In the genomic region with DNA sequence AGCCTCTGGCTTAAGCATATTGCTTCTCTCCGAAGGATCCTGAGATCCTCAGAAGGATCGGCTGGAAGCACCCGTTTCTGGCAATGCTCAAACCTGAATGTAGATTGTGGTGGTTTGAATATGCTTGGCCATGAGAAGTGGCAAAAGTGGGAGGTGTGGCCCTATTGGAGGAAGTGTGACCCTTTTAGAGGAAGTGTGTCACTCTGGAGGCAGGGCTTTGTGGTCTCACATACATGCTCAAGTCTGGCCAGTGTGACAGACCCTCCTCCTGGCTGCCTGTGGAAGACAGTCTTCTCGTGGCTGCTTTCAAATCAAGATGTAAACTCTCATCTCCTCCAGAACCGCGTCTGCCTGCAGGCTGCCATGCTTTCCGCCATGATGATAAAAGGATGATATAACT, we compare ENCODE assay signal across 25 mouse cellular contexts. TPM values are rescaled to one million over a fixed set of nuclear protein-coding genes. Genes with fewer than 3 reads are reported as not detected.
DNase-seq lines count a peak whose midpoint lies in the region; ATAC-seq lines count a peak whose summit lies in the region.
"Had no signal": no experiment of that assay in that cellular context is flagged by ENCODE, and none has a peak within 500 bp of the region (broad histone marks: within the 10 kb centered on the region; RNA-seq: fewer than 3 reads in every experiment).

No protein-coding gene starts in this region.

- peak; percentile 58 for DNase-seq in 416B (ENCODE audit: low read depth)
- DNase-seq in frontal cortex, postnatal 14 days (ENCODE audit: low spot score in 2 of 2) = no peak
- no peak for DNase-seq in left cerebral cortex, postnatal 4 days
- DNase-seq in right cerebral cortex, postnatal 25 days = no peak
- no peak for DNase-seq in retina, postnatal 1 day
- DNase-seq: adrenal gland, adult 8-10 months; adrenal gland, postnatal 14 days; adrenal gland, postnatal 36 days; B cell, adult 2 months; cerebellum, adult 11-12 months; cerebellum, adult 2 months; cerebellum, adult 9-10 months; cerebellum, postnatal 10 days; cerebellum, postnatal 25 days; embryo, embryonic 11 days; forebrain, postnatal 0 days had no signal

- intact Hi-C loops in left cerebral cortex, postnatal 4 days (cut with DNase I) = loop anchor here (5.0 to 10.0 kb wide), 2 partner anchors 126 to 348 kb away; no protein-coding TSS in a partner anchor

- peak; percentile 79 for ATAC-seq in common myeloid progenitor, adult 5-6 weeks (replicated peaks; ENCODE audit: low read depth, poor library complexity, severe bottlenecking)
- ATAC-seq in hematopoietic stem cell, adult 5-6 weeks (replicated peaks in 1 of 2; ENCODE audit: insufficient read depth in 1 of 2, low FRiP score in 2 of 2, low TSS enrichment in 1 of 2, low read depth in 1 of 2, poor library complexity in 2 of 2, severe bottlenecking in 2 of 2) = peak; percentile 46 to 52; a peak in 1 of 4 replicates
- ATAC-seq in megakaryocyte progenitor cell, adult 5-6 weeks (replicated peaks; ENCODE audit: poor library complexity) = peak; percentile 77
- ATAC-seq: activated CD4-positive, CD25-positive, alpha-beta regulatory T cell, adult 4 months; CD4-positive, CD25-positive, alpha-beta regulatory T cell, adult 4 months; forebrain, embryonic 13.5 days; forebrain, embryonic 15.5 days; forebrain, postnatal 0 days; Patski had no signal

RNA-seq across cellular contexts. Expression of gene Gpr45, which starts 36.0 kb away (rescaled TPM):
- total RNA-seq in common myeloid progenitor, adult 5-6 weeks (2017) = 2.1 and 2.7 TPM in 2 replicates
- 3.4 and 10.0 TPM in 2 replicates for total RNA-seq in hematopoietic stem cell, adult 5-6 weeks (2017)
- 0.42 TPM in 1 of 2 replicates, not detected in the other for total RNA-seq in megakaryocyte progenitor cell, adult 5-6 weeks (2015)
- 0.17 and 0.42 TPM in 2 replicates for total RNA-seq in megakaryocyte progenitor cell, adult 5-6 weeks (2017)
- total RNA-seq in left cerebral cortex, postnatal 4 days (2021) = 10 to 100 TPM; 26.6 to 28.3 TPM
- total RNA-seq: CH12.LX had no signal
